Mouse (Mus musculus) lung, adult 2 months (tissue): ENCODE results near the gene Gm44805.

Source experiments
- CTCF ChIP-seq: fragments of 200-500 bp; IDR thresholded peaks from 2 replicates; pipeline ENCODE4 v1.5.1; 2011; ENCODE audit warnings: mild to moderate bottlenecking, low read length, control low read depth; ENCODE audit not compliant: insufficient read depth
- POLR2A ChIP-seq: fragments of 200-500 bp; IDR thresholded peaks from 2 replicates; pipeline ENCODE4 v1.6.1; 2011; ENCODE audit warnings: low read depth, mild to moderate bottlenecking, control low read depth, low read length, borderline replicate concordance; ENCODE audit errors: extremely low read depth

DNA sequence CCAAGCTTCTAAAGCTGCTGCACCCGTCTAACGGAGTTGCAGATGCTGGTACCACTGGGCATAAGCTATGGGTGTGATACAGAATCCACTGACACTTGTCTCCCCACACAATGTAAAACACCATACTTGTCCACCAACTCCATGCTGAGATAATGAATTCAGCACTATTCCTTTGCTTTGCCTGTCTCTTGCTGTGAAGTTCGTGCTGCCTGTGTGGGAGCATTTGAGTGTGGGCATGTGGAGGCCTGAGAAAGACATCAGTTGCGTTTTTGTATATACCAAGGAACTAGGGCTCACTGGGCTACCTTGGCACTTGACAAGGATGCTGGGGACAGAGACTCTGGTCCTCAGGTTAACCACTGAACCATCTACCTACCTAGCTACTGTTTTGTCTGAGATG is 40.0 kb downstream of the Gm44805 start:
- TF ChIP-seq CTCF (no peak), POLR2A (no peak)
